Mouse (Mus musculus): ENCODE data around the gene 4933400A11Rik. TPM values are rescaled to one million over a fixed set of nuclear protein-coding genes. Genes with fewer than 3 reads are reported as not detected.

Gene 4933400A11Rik
- not detected in 2 replicates for polyA plus RNA-seq (2015; fragmentation: Nextera tagmentation; extraction: Ambion mirVana)

DNA sequence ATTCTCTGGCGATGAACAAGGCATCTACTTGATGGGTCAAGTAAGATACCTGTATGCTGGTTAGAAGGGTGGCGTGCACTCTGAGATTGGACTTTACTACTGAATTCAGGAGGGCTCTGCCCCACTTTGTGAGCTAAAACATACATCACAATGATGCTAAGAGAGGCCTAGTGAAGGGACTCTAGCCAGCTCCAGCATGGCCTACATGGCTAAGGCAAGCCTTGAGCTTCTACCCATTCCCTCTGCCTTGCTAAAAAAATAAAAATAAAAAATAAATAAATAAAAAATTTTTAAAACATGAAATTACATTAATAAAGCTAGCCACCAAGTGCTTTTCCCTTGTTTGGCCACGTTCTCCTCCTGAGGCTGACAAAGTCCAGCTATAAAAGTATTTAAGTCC lies at the start of gene 4933400A11Rik:
Gene 4933400A11Rik, minus strand, starts transcription at position 101 of the 400 bp plus-strand sequence.
- TF ChIP-seq CTCF (IDR thresholded peaks at IDR 0.05; ENCODE audit: low read depth), result no peak
- no peak for ATAC-seq (replicated peaks; ENCODE audit: low FRiP score, low read depth)
- Histone ChIP-seq H3K4me3 (replicated peaks; ENCODE audit: low read depth, low read length) (no peak within 1 kb of the TSS), H3K9me3 (replicated peaks; ENCODE audit: low read length) (no peaks in the 10 kb centered on the region), H3K9ac (ENCODE audit: low read depth, low read length) (no peak within 1 kb of the TSS), H3K27ac (no peak within 1 kb of the TSS), H3K4me1 (replicated peaks; ENCODE audit: insufficient read depth, low read length) (no peaks in the 10 kb centered on the region), H3K27me3 (ENCODE audit: insufficient read depth, low read length) (no peaks in the 10 kb centered on the region), H3K4me2 (ENCODE audit: low read length) (no peak within 1 kb of the TSS), H3K36me3 (ENCODE audit: insufficient read depth, low read length) (no peaks in the 10 kb centered on the region)
- 83% methylated on average over 3 of the region's 3 CpGs for WGBS
- DNase-seq (ENCODE audit: low spot score), result no peak

DNA sequence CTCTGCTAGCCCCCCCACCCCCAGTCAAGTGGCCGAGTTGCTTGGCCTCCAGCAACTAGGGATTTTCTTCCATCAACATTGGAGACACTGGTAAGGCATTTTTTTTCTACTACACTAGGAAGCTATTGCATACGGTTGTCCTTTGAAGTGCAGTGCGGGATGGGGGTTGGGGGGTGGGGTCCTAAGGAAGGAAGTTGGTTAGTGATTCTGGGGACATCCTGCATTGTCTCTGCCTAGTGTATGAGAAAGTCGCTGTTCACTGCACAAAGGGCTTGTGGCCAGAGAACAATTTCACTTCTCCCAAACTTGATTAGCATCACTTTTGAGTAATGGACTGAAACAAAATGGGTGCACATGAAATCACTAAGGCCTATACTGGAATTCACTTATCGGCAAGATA lies 48.7 kb upstream of the 4933400A11Rik start:
- Histone ChIP-seq H3K9me3 (replicated peaks; ENCODE audit: low read length) (no peaks in the 10 kb centered on the region), H3K9ac (ENCODE audit: low read depth, low read length) (no peak overlapping the region), H3K27ac (no peak overlapping the region), H3K36me3 (ENCODE audit: insufficient read depth, low read length) (no peaks in the 10 kb centered on the region), H3K27me3 (ENCODE audit: insufficient read depth, low read length) (no peaks in the 10 kb centered on the region), H3K4me2 (ENCODE audit: low read length) (no peak overlapping the region), H3K4me1 (replicated peaks; ENCODE audit: insufficient read depth, low read length) (no peaks in the 10 kb centered on the region), H3K4me3 (replicated peaks; ENCODE audit: low read depth, low read length) (no peak overlapping the region)
- ATAC-seq (replicated peaks; ENCODE audit: low FRiP score, low read depth), result no peak
- no peak for DNase-seq (ENCODE audit: low spot score)
- TF ChIP-seq CTCF (IDR thresholded peaks at IDR 0.05; ENCODE audit: low read depth), result no peak
- 51% methylated on average over 5 of the region's 5 CpGs for WGBS

DNA sequence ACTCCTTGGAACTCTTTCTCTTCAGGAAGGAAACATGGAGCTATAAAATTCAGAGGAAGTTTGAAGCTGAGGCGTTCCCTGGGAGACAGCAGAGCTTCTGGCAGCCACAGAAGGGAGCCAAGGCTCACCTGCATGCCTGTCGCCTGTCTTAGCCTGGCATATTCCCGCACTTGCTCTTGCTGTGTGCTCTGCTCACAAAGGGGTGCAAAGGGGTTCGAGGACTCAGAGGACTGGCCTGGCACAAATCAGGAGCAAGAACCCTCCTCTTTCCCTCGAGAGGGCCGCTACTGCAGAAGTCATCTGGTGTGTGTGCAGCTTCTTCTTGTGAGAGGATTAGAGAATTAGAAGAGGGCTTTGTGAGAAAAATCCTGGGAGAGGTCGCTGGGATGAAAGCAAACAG lies 48.3 kb upstream of the 4933400A11Rik start:
- DNase-seq (ENCODE audit: low spot score) (no peak), ATAC-seq (replicated peaks; ENCODE audit: low FRiP score, low read depth) (no peak)
- no peak overlapping the region for H3K27ac ChIP-seq
- 32% methylated on average over 7 of the region's 7 CpGs for WGBS
- no peaks in the 10 kb centered on the region for H3K27me3 ChIP-seq (ENCODE audit: insufficient read depth, low read length)
- H3K36me3 ChIP-seq (ENCODE audit: insufficient read depth, low read length), result no peaks in the 10 kb centered on the region
- no peaks in the 10 kb centered on the region for H3K4me1 ChIP-seq (replicated peaks; ENCODE audit: insufficient read depth, low read length)
- H3K4me3 ChIP-seq (replicated peaks; ENCODE audit: low read depth, low read length), result no peak overlapping the region
- H3K4me2 ChIP-seq (ENCODE audit: low read length), result no peak overlapping the region
- H3K9ac ChIP-seq (ENCODE audit: low read depth, low read length), result no peak overlapping the region
- H3K9me3 ChIP-seq (replicated peaks; ENCODE audit: low read length), result no peaks in the 10 kb centered on the region
- TF ChIP-seq CTCF (IDR thresholded peaks at IDR 0.05; ENCODE audit: low read depth), result no peak

DNA sequence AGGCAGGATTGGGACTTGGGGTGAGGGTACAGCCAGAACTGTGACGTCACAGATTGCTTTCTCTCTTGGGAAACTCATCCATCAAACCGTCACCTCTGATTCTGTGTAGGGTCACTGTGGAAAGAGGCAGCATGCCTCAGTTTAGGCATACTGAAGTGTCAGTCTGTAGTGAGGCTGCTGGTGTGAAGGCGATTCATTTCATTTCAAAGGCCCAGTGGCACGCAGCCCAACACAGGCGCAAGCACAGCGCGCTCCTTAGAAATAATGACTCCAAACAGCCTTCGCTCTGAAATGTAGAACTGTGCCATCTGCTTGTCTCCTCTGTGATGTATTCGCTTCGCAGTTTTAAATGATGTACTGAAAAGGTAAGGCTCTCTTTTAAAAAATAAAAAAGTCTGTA lies 47.5 kb upstream of the 4933400A11Rik start:
- DNase-seq (ENCODE audit: low spot score) (no peak), ATAC-seq (replicated peaks; ENCODE audit: low FRiP score, low read depth) (no peak)
- no peaks in the 10 kb centered on the region for H3K36me3 ChIP-seq (ENCODE audit: insufficient read depth, low read length)
- no peaks in the 10 kb centered on the region for H3K4me1 ChIP-seq (replicated peaks; ENCODE audit: insufficient read depth, low read length)
- no peaks in the 10 kb centered on the region for H3K27me3 ChIP-seq (ENCODE audit: insufficient read depth, low read length)
- 74% methylated on average over 10 of the region's 10 CpGs for WGBS
- no peak overlapping the region for H3K4me2 ChIP-seq (ENCODE audit: low read length)
- no peak overlapping the region for H3K4me3 ChIP-seq (replicated peaks; ENCODE audit: low read depth, low read length)
- H3K27ac ChIP-seq, result no peak overlapping the region
- H3K9me3 ChIP-seq (replicated peaks; ENCODE audit: low read length), result no peaks in the 10 kb centered on the region
- no peak overlapping the region for H3K9ac ChIP-seq (ENCODE audit: low read depth, low read length)
- no peak for TF ChIP-seq CTCF (IDR thresholded peaks at IDR 0.05; ENCODE audit: low read depth)

DNA sequence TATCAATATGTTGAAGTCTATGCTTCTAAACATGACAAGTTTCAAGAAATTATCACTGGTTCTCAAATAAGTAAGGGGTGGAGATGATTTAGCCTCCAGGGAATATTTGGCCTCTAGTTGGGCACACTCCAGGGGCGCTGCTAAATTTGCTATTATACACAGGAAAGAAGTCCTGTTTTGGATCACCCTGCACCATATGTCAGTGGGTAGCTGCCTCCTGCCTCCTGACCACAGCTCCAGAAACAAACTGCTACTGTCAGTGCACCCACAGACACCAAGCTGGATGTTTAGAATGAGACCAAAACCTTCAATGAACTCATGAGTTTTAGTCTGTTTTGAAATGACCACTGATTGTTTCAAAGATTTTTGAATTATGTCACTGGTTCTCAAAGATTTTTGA lies 34.2 kb upstream of the 4933400A11Rik start:
- Histone ChIP-seq H3K4me2 (ENCODE audit: low read length) (no peak overlapping the region), H3K27ac (no peak overlapping the region), H3K27me3 (ENCODE audit: insufficient read depth, low read length) (no peaks in the 10 kb centered on the region), H3K4me1 (replicated peaks; ENCODE audit: insufficient read depth, low read length) (no peaks in the 10 kb centered on the region), H3K9me3 (replicated peaks; ENCODE audit: low read length) (no peaks in the 10 kb centered on the region), H3K4me3 (replicated peaks; ENCODE audit: low read depth, low read length) (no peak overlapping the region), H3K36me3 (ENCODE audit: insufficient read depth, low read length) (no peaks in the 10 kb centered on the region), H3K9ac (ENCODE audit: low read depth, low read length) (no peak overlapping the region)
- no peak for TF ChIP-seq CTCF (IDR thresholded peaks at IDR 0.05; ENCODE audit: low read depth)
- ATAC-seq (replicated peaks; ENCODE audit: low FRiP score, low read depth), result no peak
- DNase-seq (ENCODE audit: low spot score), result no peak
- 71% methylated on average over 1 of the region's 1 CpGs for WGBS

DNA sequence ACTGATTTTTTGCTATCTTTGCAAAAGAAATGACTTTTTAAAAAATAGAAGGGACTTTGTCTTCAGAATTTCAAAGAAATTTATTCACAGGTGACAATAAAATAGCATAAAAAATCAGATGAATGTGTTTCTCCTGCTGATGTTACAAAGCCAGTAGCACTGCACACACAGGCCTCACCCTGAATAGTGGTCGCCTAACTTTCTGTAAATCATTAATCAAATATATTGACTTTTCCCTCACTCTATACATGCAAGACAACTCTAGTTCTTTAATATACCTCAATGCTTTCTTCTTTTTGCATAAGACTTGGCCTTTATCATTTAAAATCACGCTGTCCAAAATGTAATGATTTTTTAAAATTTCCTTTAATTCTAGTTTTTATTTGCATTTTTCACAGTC lies 32.3 kb upstream of the 4933400A11Rik start:
- no peaks in the 10 kb centered on the region for H3K27me3 ChIP-seq (ENCODE audit: insufficient read depth, low read length)
- ATAC-seq (replicated peaks; ENCODE audit: low FRiP score, low read depth) (no peak), DNase-seq (ENCODE audit: low spot score) (no peak)
- no peaks in the 10 kb centered on the region for H3K36me3 ChIP-seq (ENCODE audit: insufficient read depth, low read length)
- H3K9ac ChIP-seq (ENCODE audit: low read depth, low read length), result no peak overlapping the region
- H3K4me1 ChIP-seq (replicated peaks; ENCODE audit: insufficient read depth, low read length), result no peaks in the 10 kb centered on the region
- no peaks in the 10 kb centered on the region for H3K9me3 ChIP-seq (replicated peaks; ENCODE audit: low read length)
- no peak overlapping the region for H3K27ac ChIP-seq
- no peak for TF ChIP-seq CTCF (IDR thresholded peaks at IDR 0.05; ENCODE audit: low read depth)
- 66% methylated on average over 2 of the region's 2 CpGs for WGBS
- no peak overlapping the region for H3K4me2 ChIP-seq (ENCODE audit: low read length)
- no peak overlapping the region for H3K4me3 ChIP-seq (replicated peaks; ENCODE audit: low read depth, low read length)

DNA sequence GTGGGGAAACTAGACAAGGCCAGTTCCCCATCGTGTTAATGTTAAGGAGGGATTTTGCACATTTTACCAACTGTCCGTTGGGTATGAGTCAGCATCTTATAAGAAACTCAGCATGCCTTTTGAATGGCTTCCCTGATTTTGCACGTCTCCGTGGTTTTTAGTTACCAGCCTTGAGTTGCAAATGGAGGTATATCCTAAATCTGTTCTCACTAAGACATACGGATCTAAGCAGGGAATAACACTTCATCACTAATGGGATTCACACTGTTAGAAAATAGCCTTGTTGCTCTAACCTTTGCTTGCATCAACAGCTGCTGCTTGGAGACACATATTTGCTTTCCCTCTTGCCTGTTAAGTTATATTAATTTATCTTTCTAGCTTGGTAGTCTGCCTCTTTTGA lies 31.9 kb upstream of the 4933400A11Rik start:
- Histone ChIP-seq H3K9ac (ENCODE audit: low read depth, low read length) (no peak overlapping the region), H3K27ac (no peak overlapping the region), H3K4me3 (replicated peaks; ENCODE audit: low read depth, low read length) (no peak overlapping the region), H3K36me3 (ENCODE audit: insufficient read depth, low read length) (no peaks in the 10 kb centered on the region), H3K4me2 (ENCODE audit: low read length) (no peak overlapping the region), H3K27me3 (ENCODE audit: insufficient read depth, low read length) (no peaks in the 10 kb centered on the region), H3K9me3 (replicated peaks; ENCODE audit: low read length) (no peaks in the 10 kb centered on the region), H3K4me1 (replicated peaks; ENCODE audit: insufficient read depth, low read length) (no peaks in the 10 kb centered on the region)
- no peak for DNase-seq (ENCODE audit: low spot score)
- WGBS, result 61% methylated on average over 5 of the region's 5 CpGs
- TF ChIP-seq CTCF (IDR thresholded peaks at IDR 0.05; ENCODE audit: low read depth), result no peak
- no peak for ATAC-seq (replicated peaks; ENCODE audit: low FRiP score, low read depth)
